Mouse (Mus musculus): ENCODE data around the gene Hist1h3a. TPM values are rescaled to one million over a fixed set of nuclear protein-coding genes. Genes with fewer than 3 reads are reported as not detected.
"Not testable (repeated sequence)": the region's sequence is repeated elsewhere in the genome, so short reads cannot be mapped to it uniquely, and the experiment has no call there.

Gene Hist1h3a
- total and polyA plus RNA-seq, 3 experiments: 5.3 to 261 (median 139) TPM

DNA sequence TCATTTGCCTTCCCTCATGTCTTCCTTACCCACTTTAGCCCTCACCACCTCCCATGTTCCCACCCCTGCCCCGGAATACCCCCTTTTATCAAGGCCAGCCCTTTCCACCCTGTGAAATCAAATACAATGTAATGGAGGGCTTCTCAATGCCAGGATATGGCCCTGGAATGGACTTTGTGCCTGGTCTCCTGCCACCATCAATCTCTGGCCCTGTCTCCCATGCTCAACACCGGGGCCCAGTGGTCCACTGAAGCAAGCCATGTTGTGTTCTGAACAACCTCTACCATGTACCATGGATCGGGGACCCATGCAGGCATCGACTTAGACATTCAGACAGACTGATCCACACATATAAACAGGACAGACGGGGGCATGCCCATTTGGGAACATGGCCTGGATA is 32.5 kb downstream of the Hist1h3a start:
- H3K27me3 ChIP-seq (ENCODE audit: insufficient read depth, low read length): peaks cover 18% of the 10 kb centered on the region
- no peak for DNase-seq (ENCODE audit: low spot score)
- no peaks in the 10 kb centered on the region for H3K9me3 ChIP-seq (replicated peaks)
- TF ChIP-seq GATA1 (IDR thresholded peaks at IDR 0.05; ENCODE audit: borderline replicate concordance, low read length): no peak
- no peak for TF ChIP-seq GATA2 (IDR thresholded peaks at IDR 0.05; ENCODE audit: borderline replicate concordance, low read depth, low read length)
- TF ChIP-seq CTCF (IDR thresholded peaks at IDR 0.05; ENCODE audit: low read depth, low read length): no peak
- TF ChIP-seq TAL1 (conservative IDR thresholded peaks at IDR 0.05; ENCODE audit: low read depth, low read length): no peak
- no peak for TF ChIP-seq POLR2AphosphoS5 (IDR thresholded peaks at IDR 0.05; ENCODE audit: insufficient replicate concordance, low read depth, low read length)
- no peak overlapping the region for H3K4me3 ChIP-seq (ENCODE audit: low read depth, low read length)
- no peak for ATAC-seq (ENCODE audit: extremely low read depth, insufficient number of reproducible peaks, low FRiP score, poor library complexity, severe bottlenecking)
- peaks cover 3% of the 10 kb centered on the region; the same call in 1 of the 2 replicates for H3K4me1 ChIP-seq (ENCODE audit: insufficient read depth, low read depth, low read length)
- H3K36me3 ChIP-seq (replicated peaks): no peaks in the 10 kb centered on the region

DNA sequence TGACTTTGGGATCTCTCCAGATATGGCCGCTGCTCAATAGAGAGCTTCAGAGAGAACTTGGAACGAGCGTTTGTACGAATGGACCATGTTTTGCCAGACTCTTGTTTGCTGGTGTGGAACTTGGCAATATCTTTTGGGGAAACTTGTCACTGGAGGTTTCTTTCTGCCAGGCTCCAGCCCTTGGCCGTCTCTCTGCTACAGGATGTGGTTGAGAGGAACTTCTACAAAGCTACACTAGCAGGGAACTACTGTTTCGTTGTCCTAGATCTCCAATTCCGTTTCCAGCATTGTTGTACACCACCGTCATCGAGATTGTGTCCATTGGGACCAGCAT is 33.0 kb downstream of the Hist1h3a start:
- DNase-seq (ENCODE audit: low spot score) (no peak), ATAC-seq (ENCODE audit: extremely low read depth, insufficient number of reproducible peaks, low FRiP score, poor library complexity, severe bottlenecking) (no peak)
- H3K4me3 ChIP-seq (ENCODE audit: low read depth, low read length): no peak overlapping the region
- H3K9me3 ChIP-seq (replicated peaks): no peaks in the 10 kb centered on the region
- H3K4me1 ChIP-seq (ENCODE audit: insufficient read depth, low read depth, low read length): no peaks in the 10 kb centered on the region
- TF ChIP-seq GATA1 (IDR thresholded peaks at IDR 0.05; ENCODE audit: borderline replicate concordance, low read length) (no peak), TAL1 (conservative IDR thresholded peaks at IDR 0.05; ENCODE audit: low read depth, low read length) (no peak), POLR2AphosphoS5 (IDR thresholded peaks at IDR 0.05; ENCODE audit: insufficient replicate concordance, low read depth, low read length) (no peak), CTCF (IDR thresholded peaks at IDR 0.05; ENCODE audit: low read depth, low read length) (no peak), GATA2 (IDR thresholded peaks at IDR 0.05; ENCODE audit: borderline replicate concordance, low read depth, low read length) (no peak)
- no peaks in the 10 kb centered on the region for H3K36me3 ChIP-seq (replicated peaks)
- H3K27me3 ChIP-seq (ENCODE audit: insufficient read depth, low read length): peaks cover 20% of the 10 kb centered on the region

DNA sequence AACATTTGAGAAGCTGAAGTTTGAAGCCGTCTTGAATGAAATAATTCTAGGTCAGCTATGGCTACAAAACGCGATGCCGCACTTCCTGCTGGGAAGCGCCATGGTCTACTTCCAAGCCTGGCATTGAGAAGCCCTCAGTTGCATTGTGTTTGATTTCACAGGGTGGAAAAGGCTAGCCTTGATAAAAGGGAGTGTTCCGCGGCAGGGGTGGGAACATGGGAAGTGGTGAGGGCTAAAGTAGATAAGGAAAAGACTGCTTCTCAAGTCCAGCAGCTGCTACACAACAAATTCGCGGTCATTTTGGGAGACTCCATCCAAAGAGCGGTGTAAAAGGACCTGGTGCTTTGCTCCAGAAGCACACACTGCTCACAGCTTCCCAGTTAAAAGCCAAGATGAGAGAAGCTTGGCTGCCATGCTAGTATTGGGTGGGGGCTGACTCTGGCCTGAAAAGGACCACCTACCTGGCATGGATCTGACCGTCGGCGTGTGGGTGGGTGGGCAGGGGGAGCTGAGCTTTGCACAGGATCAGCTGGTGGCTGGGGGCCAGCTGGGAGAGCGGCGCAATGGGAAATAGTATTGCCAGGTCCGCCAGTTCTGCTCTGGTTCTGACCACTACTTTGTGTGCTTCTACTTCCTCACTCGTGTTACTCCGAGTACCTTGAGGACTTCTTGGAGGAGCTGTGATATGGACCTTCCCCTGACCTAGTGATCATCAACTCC is 33.6 kb downstream of the Hist1h3a start:
- H3K4me1 ChIP-seq (ENCODE audit: insufficient read depth, low read depth, low read length): no peaks in the 10 kb centered on the region
- no peak for ATAC-seq (ENCODE audit: extremely low read depth, insufficient number of reproducible peaks, low FRiP score, poor library complexity, severe bottlenecking)
- peaks cover 25% of the 10 kb centered on the region for H3K27me3 ChIP-seq (ENCODE audit: insufficient read depth, low read length)
- no peaks in the 10 kb centered on the region for H3K36me3 ChIP-seq (replicated peaks)
- no peak for DNase-seq (ENCODE audit: low spot score)
- TF ChIP-seq TAL1 (conservative IDR thresholded peaks at IDR 0.05; ENCODE audit: low read depth, low read length): no peak
- TF ChIP-seq CTCF (IDR thresholded peaks at IDR 0.05; ENCODE audit: low read depth, low read length): no peak
- no peak for TF ChIP-seq GATA2 (IDR thresholded peaks at IDR 0.05; ENCODE audit: borderline replicate concordance, low read depth, low read length)
- no peak for TF ChIP-seq GATA1 (IDR thresholded peaks at IDR 0.05; ENCODE audit: borderline replicate concordance, low read length)
- TF ChIP-seq POLR2AphosphoS5 (IDR thresholded peaks at IDR 0.05; ENCODE audit: insufficient replicate concordance, low read depth, low read length): no peak
- H3K4me3 ChIP-seq (ENCODE audit: low read depth, low read length): no peak overlapping the region
- H3K9me3 ChIP-seq (replicated peaks): no peaks in the 10 kb centered on the region

DNA sequence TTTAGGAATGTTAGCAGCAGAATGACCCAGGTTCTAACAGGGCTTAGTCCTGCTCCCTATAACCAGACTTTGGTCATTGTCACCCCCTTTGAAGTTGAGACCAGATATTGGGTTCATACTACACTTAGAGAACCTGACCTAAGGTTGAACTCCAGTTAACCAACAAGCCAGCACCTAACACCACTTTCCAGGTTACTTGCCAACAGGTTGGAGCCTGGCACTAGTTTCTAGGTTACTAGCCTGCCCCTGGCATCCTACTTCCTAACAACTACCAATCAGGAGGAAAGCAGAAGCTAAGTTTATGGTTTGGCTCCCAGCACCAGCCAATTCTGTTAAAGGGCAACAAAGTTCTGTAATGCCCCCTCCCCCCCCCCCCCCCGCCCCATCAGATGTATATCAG is 37.0 kb downstream of the Hist1h3a start:
- Histone ChIP-seq H3K4me3 (ENCODE audit: low read depth, low read length) (no peak overlapping the region), H3K4me1 (ENCODE audit: insufficient read depth, low read depth, low read length) (no peaks in the 10 kb centered on the region), H3K27me3 (ENCODE audit: insufficient read depth, low read length) (peaks cover 40% of the 10 kb centered on the region), H3K9me3 (replicated peaks) (no peaks in the 10 kb centered on the region), H3K36me3 (replicated peaks) (no peaks in the 10 kb centered on the region)
- no peak for TF ChIP-seq TAL1 (conservative IDR thresholded peaks at IDR 0.05; ENCODE audit: low read depth, low read length)
- no peak for TF ChIP-seq GATA2 (IDR thresholded peaks at IDR 0.05; ENCODE audit: borderline replicate concordance, low read depth, low read length)
- TF ChIP-seq CTCF (IDR thresholded peaks at IDR 0.05; ENCODE audit: low read depth, low read length): no peak
- no peak for TF ChIP-seq POLR2AphosphoS5 (IDR thresholded peaks at IDR 0.05; ENCODE audit: insufficient replicate concordance, low read depth, low read length)
- TF ChIP-seq GATA1 (IDR thresholded peaks at IDR 0.05; ENCODE audit: borderline replicate concordance, low read length): no peak
- ATAC-seq (ENCODE audit: extremely low read depth, insufficient number of reproducible peaks, low FRiP score, poor library complexity, severe bottlenecking): no peak
- no peak for DNase-seq (ENCODE audit: low spot score)

DNA sequence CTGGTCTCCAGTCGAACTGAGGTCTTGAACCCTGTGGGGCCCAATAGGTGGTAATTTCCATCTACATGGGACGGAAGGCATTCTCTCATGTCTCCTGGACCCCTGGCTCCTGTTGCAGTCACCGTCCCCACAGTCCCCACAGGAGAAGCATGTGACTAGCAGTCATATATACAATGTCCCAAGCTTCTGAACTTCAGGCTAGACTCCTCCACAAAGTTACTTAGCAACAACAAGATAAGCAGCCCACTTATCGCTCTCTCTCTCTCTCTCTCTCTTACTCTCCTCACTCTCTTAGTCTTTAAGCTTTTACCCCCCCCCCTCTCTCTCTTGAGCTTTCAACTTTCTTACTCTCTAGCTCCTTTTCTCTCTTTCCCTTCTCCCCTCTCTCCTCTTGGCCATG is 37.9 kb downstream of the Hist1h3a start:
- ATAC-seq (ENCODE audit: extremely low read depth, insufficient number of reproducible peaks, low FRiP score, poor library complexity, severe bottlenecking): no peak
- H3K9me3 ChIP-seq (replicated peaks): no peaks in the 10 kb centered on the region

DNA sequence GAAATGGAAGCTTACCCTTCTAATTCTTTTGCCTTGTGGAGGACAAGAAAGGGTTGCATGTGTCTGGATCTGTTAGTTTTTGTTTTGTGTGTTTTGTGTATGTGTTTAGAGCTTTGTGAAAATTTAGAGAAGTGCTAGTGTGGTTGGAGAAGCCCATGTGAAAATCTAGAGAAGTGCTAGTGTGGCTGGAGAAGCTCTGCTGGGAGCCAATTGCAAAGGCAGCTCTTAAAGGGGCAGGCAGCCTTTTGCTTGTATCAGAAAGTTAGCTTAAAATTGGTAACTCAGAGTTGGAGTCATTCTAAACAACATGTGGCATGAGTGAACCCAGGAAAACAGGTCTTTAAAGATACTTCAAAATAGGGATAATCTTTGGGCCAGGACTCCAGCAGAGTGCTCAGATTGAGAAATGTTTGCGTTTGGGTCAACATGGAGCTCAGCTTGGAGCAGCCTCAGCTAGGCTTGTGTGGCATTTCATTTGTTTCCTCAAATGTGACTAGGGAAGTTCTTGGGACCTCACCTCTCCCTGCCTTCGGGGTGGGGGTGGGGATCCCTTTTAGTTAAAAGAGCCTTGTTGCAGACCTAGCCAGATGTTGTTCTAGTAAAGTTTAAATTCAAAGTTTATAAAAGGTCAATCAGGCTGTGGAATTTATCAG is 44.5 kb downstream of the Hist1h3a start:
- H3K9me3 ChIP-seq (replicated peaks); H3K4me3 ChIP-seq (ENCODE audit: low read depth, low read length); ATAC-seq (ENCODE audit: extremely low read depth, insufficient number of reproducible peaks, low FRiP score, poor library complexity, severe bottlenecking); H3K36me3 ChIP-seq (replicated peaks); DNase-seq (ENCODE audit: low spot score); H3K4me1 ChIP-seq (ENCODE audit: insufficient read depth, low read depth, low read length): not testable (repeated sequence)
- H3K27me3 ChIP-seq (ENCODE audit: insufficient read depth, low read length): peaks cover 21% of the 10 kb centered on the region

More for the DNA sequence above, 37.9 kb downstream of the Hist1h3a start:
- H3K4me1 ChIP-seq (ENCODE audit: insufficient read depth, low read depth, low read length): no peaks in the 10 kb centered on the region
- no peak overlapping the region for H3K4me3 ChIP-seq (ENCODE audit: low read depth, low read length)
- TF ChIP-seq GATA1 (IDR thresholded peaks at IDR 0.05; ENCODE audit: borderline replicate concordance, low read length) (no peak), CTCF (IDR thresholded peaks at IDR 0.05; ENCODE audit: low read depth, low read length) (no peak), TAL1 (conservative IDR thresholded peaks at IDR 0.05; ENCODE audit: low read depth, low read length) (no peak), POLR2AphosphoS5 (IDR thresholded peaks at IDR 0.05; ENCODE audit: insufficient replicate concordance, low read depth, low read length) (no peak), GATA2 (IDR thresholded peaks at IDR 0.05; ENCODE audit: borderline replicate concordance, low read depth, low read length) (no peak)
- DNase-seq (ENCODE audit: low spot score): no peak
- no peaks in the 10 kb centered on the region for H3K36me3 ChIP-seq (replicated peaks)
- peaks cover 37% of the 10 kb centered on the region for H3K27me3 ChIP-seq (ENCODE audit: insufficient read depth, low read length)

All from G1E (cell line).